Mouse (Mus musculus) heart, postnatal 10 days (tissue): Measurements from ENCODE around the gene Twsg1. TPM values are rescaled to one million over a fixed set of nuclear protein-coding genes. Genes with fewer than 3 reads are reported as not detected.
"Not testable (repeated sequence)": the region's sequence is repeated elsewhere in the genome, so short reads cannot be mapped to it uniquely, and the experiment has no call there.

ENCODE experiments used
- DNase-seq, 2 experiments: peaks; one replicate each; pipeline ENCODE4 v3.0.0; 2021
- intact Hi-C: fragments of 180-260 bp; cut with DNase I; formaldehyde crosslinking; loops from one replicate; pipeline ENCODE4 v1.15.1; 2025
- total RNA-seq, 2 experiments: library from RNA; stranded (reverse); gene quantifications; 2 replicates each; pipeline ENCODE4 v1.2.3; 2021

The Twsg1 gene
- total RNA-seq, result 10 to 100 TPM; 67.5 to 71.5 TPM

DNA sequence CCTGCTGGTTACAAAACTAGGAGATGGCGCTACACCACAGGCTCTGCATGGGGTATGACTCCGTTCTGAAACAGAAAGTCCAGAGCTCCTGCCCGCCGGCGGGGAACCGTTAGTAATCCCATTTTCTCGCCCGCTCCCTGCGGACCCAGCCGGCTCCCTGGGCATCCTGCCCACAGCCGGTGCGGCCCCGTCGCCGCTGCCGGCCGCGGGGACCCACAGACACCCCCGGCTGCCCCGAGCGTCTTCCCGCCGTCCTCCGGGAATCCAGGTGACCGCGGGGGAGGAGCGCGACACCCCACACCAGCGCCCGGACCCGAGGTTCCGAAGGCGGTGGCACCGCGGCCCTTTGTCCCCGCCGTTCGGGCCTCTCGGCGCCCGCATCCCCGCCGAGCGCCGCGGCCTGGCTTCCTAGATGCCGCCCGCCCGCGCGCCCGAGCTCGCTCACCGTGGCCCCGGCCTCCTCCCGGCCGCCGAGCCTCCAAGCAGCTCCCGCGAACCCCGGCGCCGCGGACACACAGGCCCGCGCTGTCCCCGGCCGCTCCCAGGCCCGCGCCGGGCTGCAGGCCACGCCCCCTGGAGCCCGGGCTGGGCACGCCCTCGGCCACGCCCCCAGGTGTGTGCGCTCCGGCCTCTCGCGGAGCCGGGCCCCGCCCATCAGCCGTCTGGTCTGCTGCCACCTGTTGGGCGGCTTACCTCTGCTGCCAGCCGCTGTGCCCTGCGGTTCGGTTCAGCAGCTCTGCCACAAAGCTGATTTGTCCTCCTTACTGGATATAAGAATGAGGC, at the start of gene Twsg1:
Twsg1 (minus strand) TSS at position 605 of the 783 bp plus-strand sequence.
- peak; percentile 96 for DNase-seq
- intact Hi-C loops, result loop anchor here (2.0 kb wide), 2 partner anchors 66 to 80 kb away; partner anchors contain the start of gene Ralbp1

DNA sequence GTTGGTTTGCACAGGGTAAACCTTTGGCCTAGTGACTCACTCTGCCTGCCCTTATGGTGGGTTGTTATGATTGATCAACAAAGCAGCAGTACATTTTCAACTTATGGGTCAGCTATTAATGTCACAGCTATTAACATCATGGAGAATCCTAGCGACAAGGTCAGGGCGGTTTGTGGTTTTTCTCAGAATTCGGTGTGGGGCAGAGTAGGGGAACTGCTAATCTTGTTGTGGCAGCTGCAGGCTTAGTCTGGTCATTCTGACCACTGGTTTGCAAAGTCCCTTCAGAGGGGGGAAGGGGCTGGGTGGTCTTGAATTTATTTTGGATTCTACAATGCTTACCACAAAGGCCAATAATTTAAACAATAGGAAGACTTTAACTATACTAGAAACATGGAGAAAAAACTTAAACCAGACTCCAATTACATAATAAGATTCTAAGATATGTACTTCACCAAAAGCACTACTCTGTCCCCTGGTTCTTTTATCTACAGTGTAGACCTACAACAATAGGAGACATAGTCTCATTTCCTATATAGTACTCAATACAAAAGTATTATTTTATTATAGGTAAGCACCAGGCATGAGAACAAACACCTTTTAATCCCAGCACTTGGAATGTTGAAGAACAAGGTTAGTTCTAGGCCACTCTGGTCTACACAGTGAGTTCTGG, 37.3 kb upstream of the Twsg1 start:
- intact Hi-C loops, result no loop called here
- DNase-seq, result no peak

DNA sequence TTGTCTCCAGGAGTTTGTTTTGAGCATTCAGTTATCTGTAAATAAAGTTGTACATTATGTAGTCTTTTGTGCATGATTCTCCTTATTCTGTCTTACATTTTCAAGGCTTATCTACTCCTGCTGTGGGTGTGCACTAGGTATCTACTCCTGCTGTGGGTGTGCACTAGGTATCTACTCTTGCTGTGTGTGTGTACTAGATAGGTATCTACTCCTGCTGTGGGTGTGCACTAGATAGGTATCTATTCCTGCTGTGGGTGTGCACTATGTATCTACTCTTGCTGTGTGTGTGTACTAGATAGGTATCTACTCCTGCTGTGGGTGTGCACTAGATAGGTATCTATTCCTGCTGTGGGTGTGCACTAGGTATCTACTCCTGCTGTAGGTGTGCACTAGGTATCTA, 25.7 kb upstream of the Twsg1 start:
- DNase-seq, intact Hi-C loops: not testable (repeated sequence)

DNA sequence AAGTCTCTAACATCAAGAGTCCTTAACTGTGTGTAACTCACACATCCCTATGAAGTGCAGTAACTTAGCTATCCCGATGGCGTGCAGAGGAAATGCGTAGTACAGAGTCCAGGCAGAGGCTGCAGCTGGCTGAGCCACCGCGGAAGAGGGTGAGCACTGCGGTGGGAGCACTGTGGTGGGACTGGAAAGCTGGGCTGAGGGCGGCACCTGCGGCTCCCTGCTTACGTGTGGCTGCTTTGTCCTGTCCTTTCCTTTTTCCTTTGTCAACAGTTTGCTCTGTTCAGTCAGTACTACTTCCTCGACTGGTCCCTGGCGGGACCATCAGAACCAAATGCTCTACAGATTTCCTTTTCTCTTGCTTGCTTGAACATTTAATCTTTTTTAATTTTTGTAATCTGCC, 16.7 kb upstream of the Twsg1 start:
- intact Hi-C loops, result no loop called here

DNA sequence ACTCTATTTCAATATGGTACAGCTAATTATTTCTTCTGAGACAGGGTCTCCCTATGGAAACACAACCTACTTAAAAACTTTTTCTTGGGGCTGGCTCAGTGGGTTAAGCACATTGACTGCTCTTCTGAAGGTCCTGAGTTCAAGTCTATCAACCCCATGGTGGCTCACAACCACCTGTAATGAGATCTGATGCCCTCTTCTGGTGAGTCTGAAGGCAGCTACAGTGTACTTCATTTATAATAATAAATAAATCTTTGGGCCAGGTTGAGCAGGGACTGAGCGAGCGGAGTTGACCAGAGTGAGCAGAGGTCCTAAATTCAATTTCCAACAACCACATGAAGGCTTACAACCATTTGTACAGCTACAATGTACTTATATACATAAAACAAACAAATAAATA, 11.2 kb upstream of the Twsg1 start:
- intact Hi-C loops, result no loop called here
- DNase-seq, result no peak

More for the DNA sequence above, 16.7 kb upstream of the Twsg1 start:
- no peak for DNase-seq

DNA sequence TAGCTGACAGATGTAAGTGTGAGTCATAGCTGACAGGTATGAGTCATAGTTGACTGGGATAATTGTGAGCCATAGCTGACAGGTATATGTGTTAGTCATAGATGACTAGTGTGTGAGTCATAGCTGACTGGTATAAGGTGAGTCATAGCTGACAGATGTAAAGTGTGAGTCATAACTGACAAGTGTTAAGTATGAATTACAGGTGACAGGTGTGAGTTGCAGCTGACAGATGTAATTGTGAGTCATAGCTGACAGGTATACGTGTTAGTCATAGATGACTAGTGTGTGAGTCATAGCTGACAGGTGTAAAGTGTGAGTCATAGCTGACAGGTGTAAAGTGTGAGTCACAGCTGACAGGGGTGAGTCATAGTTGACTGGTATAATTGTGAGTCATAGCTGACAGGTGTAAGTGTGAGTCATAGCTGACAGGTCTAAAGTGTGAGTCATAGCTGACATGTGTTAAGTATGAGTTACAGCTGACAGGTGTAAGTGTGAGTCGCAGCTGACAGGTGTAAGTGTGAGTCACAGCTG, 10.6 kb upstream of the Twsg1 start:
- intact Hi-C loops, result no loop called here
- no peak for DNase-seq

DNA sequence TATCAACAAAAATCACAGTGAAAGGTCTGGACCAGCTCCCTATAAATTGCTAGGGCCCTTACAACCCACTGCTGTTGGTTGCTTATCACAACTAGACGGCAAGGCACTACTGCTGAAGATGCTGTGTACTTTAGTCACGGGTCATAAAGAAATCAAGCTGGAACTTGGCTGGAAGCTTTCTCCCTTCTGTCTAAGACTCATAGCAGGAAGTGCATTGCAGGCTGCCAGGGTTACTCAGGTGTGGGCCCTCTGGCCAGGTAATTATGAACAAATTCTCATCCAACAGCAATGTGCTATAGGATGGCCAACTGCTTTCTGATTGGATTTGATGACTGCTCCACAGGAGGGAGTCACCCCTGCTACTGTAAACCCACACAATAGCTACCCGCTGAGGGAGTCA, 8.0 kb upstream of the Twsg1 start:
- intact Hi-C loops, result no loop called here
- no peak for DNase-seq

DNA sequence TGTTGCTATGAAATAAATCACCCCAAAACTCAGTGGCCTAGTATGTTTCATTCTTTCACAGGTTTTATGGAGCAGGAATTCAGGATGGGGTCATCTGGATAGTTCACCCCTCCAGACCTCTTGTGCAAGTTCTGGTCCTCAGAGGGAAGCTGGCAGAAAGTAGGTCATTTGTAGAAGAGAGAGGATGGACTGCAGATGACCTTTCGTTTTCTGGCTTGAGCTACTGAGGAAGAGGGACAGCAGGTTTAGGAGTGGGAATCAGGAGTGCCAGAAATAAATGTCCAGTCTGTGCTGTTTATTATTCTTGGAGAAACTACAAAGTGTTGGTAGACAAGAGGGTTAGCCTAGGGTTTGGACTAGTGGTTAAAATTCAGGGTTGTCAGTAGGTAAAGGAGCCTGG, 7.3 kb upstream of the Twsg1 start:
- DNase-seq, result no peak
- intact Hi-C loops, result no loop called here

DNA sequence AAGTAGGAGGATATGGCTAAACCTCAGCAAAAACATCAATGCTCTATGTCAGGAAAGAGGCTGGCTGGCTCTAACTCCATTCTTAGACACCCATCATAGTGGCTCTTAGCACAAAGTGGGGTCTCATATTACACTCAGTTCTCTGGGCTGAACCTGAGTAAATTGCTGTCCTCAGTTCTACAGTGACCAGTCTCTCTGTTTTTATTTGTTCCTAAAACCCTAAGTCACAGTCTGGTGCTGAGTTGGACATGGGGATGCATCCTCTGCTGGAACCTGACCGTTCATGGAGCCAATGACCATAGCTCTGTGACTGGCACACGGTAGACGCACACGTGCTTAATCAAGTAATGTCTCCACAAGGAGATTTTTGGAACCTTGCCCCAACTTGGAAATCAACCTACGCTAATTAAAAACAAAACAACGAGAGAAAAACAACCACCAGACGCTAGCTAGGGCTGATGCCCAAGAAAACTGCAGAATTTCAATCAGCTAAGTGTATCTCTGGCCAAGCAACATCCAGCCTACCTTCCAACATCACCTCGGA, 6.8 kb upstream of the Twsg1 start:
- no peak for DNase-seq
- intact Hi-C loops, result no loop called here

DNA sequence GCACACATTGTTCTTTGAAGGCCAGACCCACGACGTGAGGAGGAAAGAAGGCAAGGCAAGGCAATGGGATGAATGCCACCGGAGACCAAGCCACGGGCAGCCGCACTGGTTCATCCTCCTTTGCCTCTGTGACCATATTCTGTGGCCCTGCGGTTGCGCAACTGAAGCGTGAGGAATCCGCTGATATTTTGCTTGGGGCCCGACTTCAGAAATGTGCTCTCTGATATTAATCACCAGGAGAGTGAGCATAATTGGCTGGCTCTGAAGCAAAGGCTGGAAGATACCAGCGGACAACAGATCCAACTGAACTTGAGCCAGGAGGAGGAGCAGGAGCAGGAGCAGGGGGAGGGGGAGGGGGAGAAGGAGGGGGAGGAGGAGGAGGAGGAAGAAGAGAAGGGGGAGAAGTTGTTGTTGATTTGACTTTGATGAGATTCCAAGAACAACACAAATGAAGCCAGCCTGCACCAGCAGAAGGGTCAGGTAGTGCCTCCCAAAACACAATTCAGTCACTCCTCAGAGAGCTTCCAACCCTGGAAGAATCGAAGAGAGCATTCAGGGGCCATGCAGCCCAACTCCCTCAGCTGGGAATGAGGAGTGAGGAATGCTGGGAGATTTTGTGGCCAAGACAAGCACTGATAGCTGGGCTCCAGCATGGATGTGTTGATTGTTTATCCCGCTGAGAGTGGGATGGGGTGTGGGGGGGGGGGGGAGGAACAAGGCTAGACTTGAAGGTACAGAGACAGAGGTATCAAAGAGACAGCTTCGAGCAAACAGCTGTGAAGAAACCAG, 6.2 kb upstream of the Twsg1 start:
- intact Hi-C loops, result no loop called here
- peak; percentile 41 to 46 for DNase-seq

DNA sequence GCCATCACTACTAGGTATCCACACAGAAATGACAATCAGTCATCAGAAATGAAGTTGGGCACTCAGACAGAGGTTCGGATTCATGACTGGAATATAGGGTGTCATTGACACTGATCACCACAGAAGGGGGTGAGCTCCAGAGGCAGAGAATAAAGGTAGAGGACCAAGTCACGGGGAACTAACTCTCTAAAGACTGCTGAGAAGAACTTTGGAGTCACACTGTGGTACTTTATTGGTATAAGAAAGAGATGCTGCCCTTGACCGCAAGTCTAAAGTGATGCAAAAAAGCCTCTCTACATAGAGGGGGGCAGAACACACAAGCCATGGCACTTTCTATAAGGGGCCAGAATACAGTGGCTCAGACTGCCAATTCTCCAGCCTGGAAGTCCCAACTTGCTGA, 5.1 kb upstream of the Twsg1 start:
- DNase-seq, result no peak
- intact Hi-C loops, result no loop called here

DNA sequence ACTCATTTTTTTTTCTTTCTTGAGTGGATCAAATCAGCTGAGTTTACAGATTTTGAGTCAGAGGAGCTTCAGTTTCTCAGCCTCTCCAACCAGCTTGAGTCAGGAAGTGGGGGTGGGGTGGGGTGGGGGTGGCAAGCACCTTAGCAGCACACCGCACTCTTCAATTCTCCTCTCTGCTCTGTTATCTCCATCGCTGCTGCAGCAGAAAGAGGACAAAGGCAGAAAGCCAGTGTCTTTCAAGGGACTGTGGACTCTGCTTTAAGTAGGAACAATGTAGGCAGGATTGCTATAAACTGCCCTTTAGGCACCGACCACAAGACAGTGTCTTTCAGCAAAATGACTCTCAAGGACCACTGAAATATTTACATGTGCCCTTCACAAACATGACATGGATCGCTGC, 2.9 kb upstream of the Twsg1 start:
- intact Hi-C loops, result loop anchor here (2.0 kb wide), 1 partner anchor 153 kb away; no protein-coding TSS in a partner anchor
- no peak for DNase-seq

DNA sequence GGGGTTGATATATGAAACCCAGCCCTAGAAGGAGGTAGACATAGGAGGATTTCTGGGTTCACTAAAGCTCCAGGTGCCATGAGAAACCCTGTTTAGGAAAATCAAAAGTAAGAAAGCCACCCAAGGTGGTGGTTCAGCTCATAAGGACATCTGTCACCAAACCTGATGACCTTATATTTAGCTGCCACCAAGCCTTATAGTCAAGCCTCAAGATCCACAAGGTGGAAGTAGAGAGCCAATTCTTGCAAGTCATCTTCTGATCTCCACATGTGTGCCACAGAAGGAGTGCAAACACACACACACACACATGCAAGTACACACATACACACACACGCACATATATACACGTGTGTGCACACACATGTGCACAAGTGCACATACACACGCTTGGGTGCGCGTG, 1.1 kb upstream of the Twsg1 start:
- intact Hi-C loops, result loop anchor here (2.0 kb wide), 1 partner anchor 155 kb away; no protein-coding TSS in a partner anchor
- no peak for DNase-seq

DNA sequence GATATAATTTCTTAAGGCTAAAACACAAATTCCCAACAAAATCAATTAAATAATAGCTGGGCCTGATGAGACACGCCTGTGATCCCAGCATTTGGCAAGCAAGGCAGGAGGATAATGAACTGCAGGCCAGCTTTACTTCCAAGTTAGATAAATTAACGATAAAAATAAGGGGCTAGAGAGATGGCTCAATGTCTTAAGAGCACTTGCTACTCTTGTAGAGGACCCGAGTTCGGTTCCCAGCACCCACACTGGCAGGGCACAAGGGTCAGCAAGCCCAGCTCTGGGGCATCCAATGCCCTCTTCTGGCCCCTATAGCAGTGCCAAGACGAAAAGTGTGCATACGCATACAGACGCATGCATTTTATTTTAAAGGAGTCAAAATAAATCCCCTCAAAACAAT, 843 bp downstream of the Twsg1 start:
- intact Hi-C loops, result loop anchor here (2.0 kb wide), 2 partner anchors 65 to 79 kb away; partner anchors contain the start of gene Ralbp1
- DNase-seq, result no peak

DNA sequence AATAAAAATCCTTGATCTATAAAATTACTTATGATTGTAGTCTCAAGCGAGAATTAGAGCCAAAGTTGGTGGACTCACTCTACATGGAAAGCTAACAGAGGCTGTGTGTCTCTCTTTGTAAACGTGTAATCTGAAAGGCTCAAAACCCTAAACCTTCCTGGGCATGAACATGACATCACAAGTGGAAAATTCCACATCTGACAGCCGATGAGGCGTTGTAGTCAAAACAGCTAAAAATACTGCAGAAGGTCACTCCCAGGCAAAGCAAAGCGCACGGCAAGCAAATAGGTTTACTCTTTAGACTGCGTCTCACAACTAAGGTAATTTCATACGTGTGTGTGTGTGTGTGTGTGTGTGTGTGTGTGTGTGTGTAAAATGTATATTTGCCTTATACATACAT, 3.7 kb downstream of the Twsg1 start:
- intact Hi-C loops, result no loop called here
- peak; percentile 48 to 55 for DNase-seq

DNA sequence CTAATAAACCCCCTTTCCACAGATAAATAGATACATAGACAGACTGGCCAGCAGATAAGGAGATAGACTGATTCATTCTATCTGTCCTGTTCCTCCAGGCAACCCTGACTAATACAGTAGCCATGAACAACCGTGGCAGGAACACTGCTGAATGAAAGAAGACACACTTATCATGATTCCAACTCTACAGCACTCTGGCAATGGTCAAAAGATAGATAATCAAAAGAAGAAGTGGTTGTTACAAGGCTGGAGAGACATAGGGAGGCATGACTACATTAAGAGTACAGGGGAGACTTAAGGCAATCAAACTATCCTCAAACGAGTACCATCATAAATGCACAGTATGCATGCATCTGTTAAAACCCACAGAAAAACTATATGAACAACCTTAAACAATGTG, 5.6 kb downstream of the Twsg1 start:
- intact Hi-C loops, result no loop called here
- DNase-seq, result no peak

DNA sequence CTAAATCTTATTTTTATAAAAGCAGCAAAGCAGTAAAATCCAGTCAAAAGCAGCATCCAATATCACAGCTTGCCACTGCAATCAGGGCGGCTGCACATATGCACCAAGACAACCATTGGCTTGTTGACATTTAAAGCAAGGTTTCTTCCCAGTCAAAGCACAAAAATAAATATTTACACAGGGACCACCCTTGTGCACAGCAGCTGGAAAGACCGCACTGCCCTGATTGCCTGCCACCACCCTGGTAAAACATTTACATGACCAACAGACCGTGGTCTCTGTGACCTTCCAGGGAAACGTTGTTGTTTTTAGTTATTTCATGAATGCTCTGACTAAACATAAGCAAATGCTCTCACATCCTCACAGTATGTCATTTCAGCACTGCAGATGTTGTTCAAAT, 8.6 kb downstream of the Twsg1 start:
- intact Hi-C loops, result no loop called here

DNA sequence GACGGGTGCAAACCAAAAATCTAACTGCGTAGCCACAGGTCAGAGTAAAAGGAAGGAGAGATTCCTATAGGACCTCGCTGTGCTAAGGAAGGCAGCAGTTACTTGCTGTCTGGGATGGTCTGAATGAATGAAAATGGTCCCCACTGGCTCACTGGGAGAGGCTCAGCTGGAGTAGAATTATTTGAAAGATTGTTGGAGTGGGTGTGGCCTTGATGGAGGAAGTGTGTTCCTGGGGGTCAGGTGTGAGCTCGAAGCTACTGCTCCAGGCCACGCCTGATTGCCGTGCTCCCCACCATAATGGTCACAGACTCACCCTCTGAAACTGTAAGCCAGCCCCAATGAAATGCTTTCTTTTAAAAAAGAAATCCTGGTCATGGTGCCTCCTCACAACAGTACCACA, 9.8 kb downstream of the Twsg1 start:
- no peak for DNase-seq
- intact Hi-C loops, result no loop called here

More for the DNA sequence above, 8.6 kb downstream of the Twsg1 start:
- DNase-seq, result no peak

DNA sequence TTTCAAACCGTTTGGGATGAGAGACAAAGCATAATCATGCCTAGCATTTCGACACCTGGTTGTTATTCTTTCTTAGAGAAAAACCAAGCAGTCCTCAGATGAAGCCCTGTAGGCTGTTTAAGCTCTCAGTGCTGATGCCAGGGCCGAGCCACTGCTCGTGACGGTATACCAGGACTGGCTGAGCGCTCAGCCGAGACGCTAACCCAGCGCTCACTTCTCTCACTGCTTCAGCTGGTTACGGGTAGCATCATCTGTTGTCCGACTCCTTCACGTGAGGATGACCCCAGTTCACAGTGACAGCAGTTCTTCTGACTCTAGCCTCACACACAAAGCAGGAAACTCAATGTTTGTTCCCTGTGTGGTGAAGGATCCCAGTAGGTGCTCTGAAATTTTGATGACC, 10.8 kb downstream of the Twsg1 start:
- no peak for DNase-seq
- intact Hi-C loops, result no loop called here

DNA sequence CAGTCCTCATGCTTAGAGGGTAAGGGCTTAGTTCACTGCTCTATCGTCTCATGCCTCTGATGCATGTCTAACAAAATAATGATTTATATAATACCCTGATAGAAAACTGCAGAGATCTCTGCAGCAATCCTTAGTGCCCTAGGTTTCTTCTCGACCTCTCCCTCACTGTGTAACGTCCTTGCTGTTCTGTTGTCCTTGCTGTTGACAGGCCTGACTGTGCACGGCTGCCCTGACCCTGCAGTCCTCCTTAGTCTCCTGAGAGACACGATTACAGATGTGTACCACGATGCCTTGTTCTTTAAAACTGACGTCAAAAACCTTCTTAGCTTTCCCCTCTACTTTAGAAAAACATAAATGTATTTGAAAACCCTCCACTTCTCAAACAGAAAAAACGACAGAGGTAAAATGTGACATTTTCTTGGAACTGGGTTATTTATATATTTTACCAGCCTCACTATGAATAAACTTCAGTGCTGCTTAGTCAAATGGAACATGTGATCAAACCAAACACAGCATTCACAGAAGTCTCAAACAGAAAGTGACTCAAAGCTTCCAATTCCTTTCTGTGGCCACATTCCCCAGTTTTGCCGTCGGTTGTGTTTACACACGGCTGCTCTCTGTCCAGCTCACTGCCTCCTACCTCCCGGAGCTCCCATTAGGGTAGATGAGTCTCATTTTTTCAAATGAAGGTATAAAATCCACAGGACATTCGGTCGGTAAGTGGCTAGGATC, 11.4 kb downstream of the Twsg1 start:
- intact Hi-C loops, result no loop called here
- DNase-seq, result no peak
